Mouse (Mus musculus) forebrain, embryonic 13.5 days (tissue): ENCODE data around the gene M6pr. TPM values are rescaled to one million over a fixed set of nuclear protein-coding genes. Genes with fewer than 3 reads are reported as not detected.

Experiments
- ATAC-seq: fragments of 200-750 bp; cut with Nextera tagmentation; 2 replicates; pipeline ENCODE4 v1.8.0; 2017
- H3K27ac ChIP-seq: fragments of 300-500 bp; sonication (generic); 2 replicates; pipeline ENCODE4 v1.5.1; 2015; ENCODE audit warnings: inconsistent platforms, mild to moderate bottlenecking, moderate library complexity
- H3K27me3 ChIP-seq: fragments of 300-500 bp; sonication (generic); 2 replicates; pipeline ENCODE4 v1.6.1; 2015; ENCODE audit warnings: mild to moderate bottlenecking, inconsistent platforms
- H3K36me3 ChIP-seq: fragments of 300-500 bp; sonication (generic); 2 replicates; pipeline ENCODE4 v1.6.1; 2015; ENCODE audit warnings: mild to moderate bottlenecking, inconsistent platforms; ENCODE audit not compliant: poor library complexity, severe bottlenecking
- H3K4me1 ChIP-seq: fragments of 300-500 bp; sonication (generic); 2 replicates; pipeline ENCODE4 v1.6.1; 2015; ENCODE audit warnings: inconsistent platforms
- H3K4me2 ChIP-seq: fragments of 300-500 bp; sonication (generic); 2 replicates; pipeline ENCODE4 v1.6.1; 2015; ENCODE audit warnings: inconsistent platforms, mild to moderate bottlenecking, moderate library complexity
- H3K4me3 ChIP-seq: fragments of 300-500 bp; sonication (generic); 2 replicates; pipeline ENCODE4 v1.5.1; 2015; ENCODE audit warnings: mild to moderate bottlenecking, inconsistent platforms
- H3K9ac ChIP-seq: fragments of 300-500 bp; sonication (generic); 2 replicates; pipeline ENCODE4 v1.6.1; 2015; ENCODE audit warnings: mild to moderate bottlenecking, inconsistent platforms
- H3K9me3 ChIP-seq: fragments of 300-500 bp; sonication (generic); replicated peaks from 2 replicates; pipeline ENCODE4 v1.6.1; 2016; ENCODE audit warnings: inconsistent platforms
- WGBS: fragments of 180-500 bp; shearing (Covaris S2); methylation state at CpG from one replicate; pipeline ENCODE4 v1.1.7; 2015; 5-methylcytosine and 5-hydroxymethylcytosine counted together
- polyA plus RNA-seq: library from polyadenylated mRNA; unstranded; fragments of >200 nt; fragmentation: Nextera tagmentation; extraction: Ambion mirVana; gene quantifications from 2 replicates; pipeline ENCODE4 v1.2.1, GENCODE M21; 2015

The M6pr gene
- polyA plus RNA-seq, 1 experiment from 2014 or later, result 58.9 TPM

DNA sequence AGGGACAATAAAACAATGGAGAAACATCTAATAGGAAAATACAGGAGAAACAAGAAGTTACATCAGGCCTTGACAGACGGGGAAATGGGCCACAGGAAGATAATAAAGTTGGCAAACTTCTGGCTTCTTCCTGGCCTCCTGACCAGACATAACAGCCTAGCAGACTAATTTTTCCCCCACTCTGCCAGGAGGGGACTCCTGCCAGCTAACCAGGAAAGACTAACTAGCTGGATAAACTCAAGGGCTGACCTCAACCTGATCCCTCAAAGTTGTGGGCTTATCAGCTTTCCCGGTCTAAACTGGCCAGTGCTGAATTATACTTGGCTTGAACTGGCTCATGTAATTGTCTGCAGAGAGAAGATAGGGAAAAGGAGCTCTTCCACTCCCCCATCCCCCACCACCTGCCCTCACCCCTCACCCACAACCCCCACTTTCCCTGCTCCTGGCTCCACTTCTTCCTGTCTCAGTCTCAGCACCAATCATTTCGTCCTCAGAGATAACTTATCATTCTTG lies 8.8 kb upstream of the M6pr start:
- 75% methylated on average over 3 of the region's 3 CpGs for WGBS
- no peaks in the 10 kb centered on the region for H3K27me3 ChIP-seq
- 0 out of 2 replicates have a peak, but pooled peaks cover 5% of the 10 kb centered on the region for H3K4me1 ChIP-seq
- no peak for ATAC-seq
- no peak overlapping the region for H3K4me3 ChIP-seq
- no peak overlapping the region for H3K4me2 ChIP-seq
- no peak overlapping the region for H3K9ac ChIP-seq
- no peaks in the 10 kb centered on the region for H3K9me3 ChIP-seq
- no peak overlapping the region for H3K27ac ChIP-seq
- no peaks in the 10 kb centered on the region for H3K36me3 ChIP-seq

DNA sequence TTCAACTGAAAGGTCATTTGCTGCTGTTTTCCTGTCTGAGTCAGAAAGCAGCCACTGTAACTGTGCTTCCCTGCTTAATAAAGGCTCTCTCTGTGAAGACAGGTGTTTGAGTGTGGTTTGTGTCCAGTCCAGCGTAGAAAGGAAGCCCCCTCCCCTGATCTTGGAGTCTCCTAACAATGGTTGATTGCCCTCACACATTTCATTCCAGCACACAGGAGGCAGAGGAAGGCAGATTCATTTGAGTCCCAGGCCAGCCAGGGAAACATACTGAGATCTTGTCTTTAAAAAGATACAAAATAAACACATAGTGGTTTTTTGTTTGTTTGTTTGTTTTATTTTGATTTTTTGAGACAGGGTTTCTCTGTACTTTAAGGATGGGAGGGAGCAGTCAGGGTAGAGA lies 6.4 kb upstream of the M6pr start:
- no peak overlapping the region for H3K9ac ChIP-seq
- H3K4me1 ChIP-seq, result 0 out of 2 replicates have a peak, but pooled peaks cover under 1% of the 10 kb centered on the region
- no peaks in the 10 kb centered on the region for H3K36me3 ChIP-seq
- no peak for ATAC-seq
- H3K4me3 ChIP-seq, result no peak overlapping the region
- H3K27me3 ChIP-seq, result no peaks in the 10 kb centered on the region
- 60% methylated on average over 1 of the region's 1 CpGs for WGBS
- no peaks in the 10 kb centered on the region for H3K9me3 ChIP-seq
- no peak overlapping the region for H3K27ac ChIP-seq
- H3K4me2 ChIP-seq, result no peak overlapping the region

DNA sequence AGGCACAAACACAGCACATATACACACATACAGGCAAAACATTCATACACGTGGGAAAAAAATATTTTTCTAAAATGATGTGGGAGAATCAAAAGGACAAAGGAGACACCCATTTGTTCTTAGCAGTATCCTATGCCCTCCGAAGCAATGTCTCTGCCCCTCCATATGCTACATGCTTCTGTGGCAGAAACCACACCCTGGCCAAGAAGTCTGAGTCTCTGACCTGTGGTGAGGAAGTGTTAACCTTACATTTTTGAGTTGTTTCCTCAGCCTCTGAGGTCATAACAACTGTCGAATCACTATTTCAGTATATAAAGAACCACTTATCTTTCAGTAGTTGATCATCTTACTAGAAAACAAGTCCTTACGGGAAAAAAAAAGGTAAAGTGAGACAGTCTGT lies 5.9 kb upstream of the M6pr start:
- 88% methylated on average over 4 of the region's 4 CpGs for WGBS
- Histone ChIP-seq H3K4me1 (no peaks in the 10 kb centered on the region), H3K4me2 (no peak overlapping the region), H3K9me3 (no peaks in the 10 kb centered on the region), H3K27me3 (no peaks in the 10 kb centered on the region), H3K4me3 (no peak overlapping the region), H3K9ac (no peak overlapping the region), H3K36me3 (no peaks in the 10 kb centered on the region), H3K27ac (no peak overlapping the region)
- ATAC-seq, result no peak

DNA sequence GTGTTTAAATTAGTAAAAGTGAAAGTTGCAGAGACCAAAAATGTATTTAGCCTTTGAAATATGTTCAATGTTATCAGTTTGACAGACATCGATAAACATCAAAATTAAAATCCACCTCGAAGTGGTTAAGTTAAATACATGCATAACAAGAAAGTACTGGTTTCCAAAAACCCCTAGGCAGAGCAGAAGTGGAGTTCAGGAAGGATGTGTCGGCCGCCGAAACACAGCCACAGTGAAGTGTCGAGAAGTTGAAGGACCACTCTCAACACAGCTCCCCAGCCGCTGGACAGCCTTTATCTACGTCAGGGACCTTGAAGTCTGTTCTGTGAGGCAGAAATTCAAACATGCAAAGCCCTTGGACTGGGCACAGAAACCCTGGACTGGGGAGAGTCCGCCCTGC lies 5.0 kb upstream of the M6pr start:
- Histone ChIP-seq H3K27me3 (no peaks in the 10 kb centered on the region), H3K36me3 (no peaks in the 10 kb centered on the region), H3K27ac (no peak overlapping the region), H3K9me3 (no peaks in the 10 kb centered on the region), H3K9ac (no peak overlapping the region), H3K4me2 (no peak overlapping the region), H3K4me1 (no peaks in the 10 kb centered on the region), H3K4me3 (no peak overlapping the region)
- WGBS, result 84% methylated on average over 9 of the region's 9 CpGs
- no peak for ATAC-seq

DNA sequence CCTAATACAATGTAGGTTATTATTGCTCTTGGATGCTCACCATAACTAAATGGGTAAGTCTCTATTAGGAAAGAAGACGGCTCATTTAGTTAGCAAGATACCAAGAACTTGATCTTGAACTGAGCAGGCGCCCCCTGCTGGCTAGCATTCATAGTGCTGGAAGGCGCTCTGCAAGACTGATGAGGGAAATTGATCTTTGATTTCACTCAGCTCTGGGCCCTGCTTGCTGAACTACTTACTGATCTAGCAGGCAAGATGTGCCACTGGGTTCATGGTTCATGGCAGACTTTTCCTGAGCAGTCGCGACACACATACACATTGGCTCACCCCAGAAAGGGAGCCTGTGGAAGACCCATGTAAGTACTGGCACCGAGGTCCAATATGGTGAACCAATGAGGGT lies 4.2 kb upstream of the M6pr start:
- no peak overlapping the region for H3K4me2 ChIP-seq
- no peak overlapping the region for H3K9ac ChIP-seq
- ATAC-seq, result no peak
- no peak overlapping the region for H3K27ac ChIP-seq
- no peaks in the 10 kb centered on the region for H3K27me3 ChIP-seq
- H3K36me3 ChIP-seq, result no peaks in the 10 kb centered on the region
- no peaks in the 10 kb centered on the region for H3K9me3 ChIP-seq
- WGBS, result 32% methylated on average over 6 of the region's 6 CpGs
- no peak overlapping the region for H3K4me3 ChIP-seq
- H3K4me1 ChIP-seq, result peaks cover 1% of the 10 kb centered on the region

DNA sequence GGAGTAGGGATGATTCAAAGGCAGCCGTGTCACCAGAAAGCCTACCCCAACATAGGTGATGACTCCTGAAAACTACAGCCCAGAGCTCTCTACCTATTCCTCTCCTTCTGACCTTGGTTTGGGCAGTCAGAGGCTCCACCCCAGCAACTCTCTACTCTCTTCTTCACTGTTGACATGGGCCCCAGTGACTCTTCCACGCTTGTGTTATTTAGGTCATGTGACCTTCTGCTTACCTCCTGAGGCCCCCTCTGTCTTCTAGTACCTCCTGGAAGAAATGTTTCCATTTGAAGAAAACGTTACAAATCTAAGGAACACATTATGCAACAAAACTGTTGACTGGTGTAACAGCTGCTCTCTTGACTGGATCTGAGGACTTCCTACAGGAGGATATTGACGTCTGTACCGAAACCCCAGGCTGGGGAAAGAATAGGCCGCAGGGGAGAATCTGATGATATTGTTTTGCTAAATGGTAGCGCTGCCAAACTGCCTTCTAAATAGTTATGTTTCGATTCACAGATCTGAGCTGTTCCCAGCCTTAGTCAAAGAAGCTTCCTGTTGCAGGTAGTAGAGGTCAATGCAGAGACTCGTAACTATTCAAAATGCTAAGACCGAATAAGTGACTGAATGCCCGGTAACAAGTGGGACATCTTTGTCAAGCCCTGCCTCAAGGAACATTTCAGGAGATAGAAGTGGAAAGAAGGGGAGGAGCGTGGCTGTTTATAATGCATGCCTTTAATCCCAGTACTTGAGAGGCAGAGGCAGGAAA lies 3.5 kb upstream of the M6pr start:
- no peak overlapping the region for H3K4me2 ChIP-seq
- H3K9ac ChIP-seq, result no peak overlapping the region
- 83% methylated on average over 12 of the region's 12 CpGs for WGBS
- no peaks in the 10 kb centered on the region for H3K9me3 ChIP-seq
- H3K27ac ChIP-seq, result no peak overlapping the region
- no peaks in the 10 kb centered on the region for H3K27me3 ChIP-seq
- no peak for ATAC-seq
- peaks cover 8% of the 10 kb centered on the region for H3K4me1 ChIP-seq
- H3K36me3 ChIP-seq, result no peaks in the 10 kb centered on the region
- H3K4me3 ChIP-seq, result no peak overlapping the region

DNA sequence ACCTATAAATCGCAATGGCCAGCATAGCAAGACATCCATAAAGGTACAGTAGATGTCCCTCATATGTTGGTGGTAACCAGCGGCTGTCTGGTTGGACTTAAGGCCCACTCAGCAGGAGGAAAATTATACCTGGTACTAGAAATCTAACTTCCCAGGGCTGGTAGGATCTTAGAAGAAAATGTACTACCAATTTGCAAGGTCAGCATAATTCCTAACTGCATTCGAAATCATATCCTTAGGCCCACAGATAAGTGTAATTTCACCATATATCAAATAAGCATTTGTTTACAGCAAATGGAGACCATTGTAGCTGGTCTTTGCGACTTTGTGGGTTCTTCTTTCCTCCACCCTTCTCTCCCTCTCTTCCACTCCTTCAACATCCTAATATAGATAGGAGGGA lies 1.8 kb upstream of the M6pr start:
- Histone ChIP-seq H3K9me3 (no peaks in the 10 kb centered on the region), H3K27ac (no peak overlapping the region), H3K4me2 (no peak overlapping the region), H3K9ac (no peak overlapping the region), H3K36me3 (no peaks in the 10 kb centered on the region), H3K4me3 (no peak overlapping the region), H3K27me3 (no peaks in the 10 kb centered on the region), H3K4me1 (peaks cover 21% of the 10 kb centered on the region)
- no peak for ATAC-seq
- WGBS, result 89% methylated on average over 4 of the region's 4 CpGs

DNA sequence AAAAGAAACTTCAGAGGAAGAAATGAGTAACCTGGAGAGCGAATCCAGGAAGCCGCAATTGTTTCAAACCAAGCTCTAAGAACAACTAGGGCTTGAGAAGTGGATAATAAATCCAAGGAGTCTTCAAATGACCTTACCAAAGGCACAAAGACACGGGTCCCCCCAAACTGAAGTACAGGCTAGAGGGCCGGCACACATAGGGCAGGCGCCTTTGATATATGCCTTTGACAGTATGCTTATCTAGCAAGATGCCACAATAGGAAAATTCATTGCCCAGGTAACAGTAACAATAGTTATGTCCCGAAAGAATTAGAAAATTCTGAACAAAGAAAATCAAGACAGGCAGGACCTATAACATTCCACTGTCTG lies 400 bp upstream of the M6pr start:
- peak; percentile 39; the same call in 1 of the 2 replicates for ATAC-seq
- 68% methylated on average over 6 of the region's 6 CpGs for WGBS
- H3K4me1 ChIP-seq, result peaks cover 21% of the 10 kb centered on the region
- H3K36me3 ChIP-seq, result peaks cover 6% of the 10 kb centered on the region
- H3K4me3 ChIP-seq, result peak overlapping the region; percentile 81
- no peaks in the 10 kb centered on the region for H3K9me3 ChIP-seq
- H3K9ac ChIP-seq, result no peak overlapping the region
- no peak overlapping the region for H3K27ac ChIP-seq
- H3K4me2 ChIP-seq, result peak overlapping the region; percentile 23; the same call in 1 of the 2 replicates
- no peaks in the 10 kb centered on the region for H3K27me3 ChIP-seq

DNA sequence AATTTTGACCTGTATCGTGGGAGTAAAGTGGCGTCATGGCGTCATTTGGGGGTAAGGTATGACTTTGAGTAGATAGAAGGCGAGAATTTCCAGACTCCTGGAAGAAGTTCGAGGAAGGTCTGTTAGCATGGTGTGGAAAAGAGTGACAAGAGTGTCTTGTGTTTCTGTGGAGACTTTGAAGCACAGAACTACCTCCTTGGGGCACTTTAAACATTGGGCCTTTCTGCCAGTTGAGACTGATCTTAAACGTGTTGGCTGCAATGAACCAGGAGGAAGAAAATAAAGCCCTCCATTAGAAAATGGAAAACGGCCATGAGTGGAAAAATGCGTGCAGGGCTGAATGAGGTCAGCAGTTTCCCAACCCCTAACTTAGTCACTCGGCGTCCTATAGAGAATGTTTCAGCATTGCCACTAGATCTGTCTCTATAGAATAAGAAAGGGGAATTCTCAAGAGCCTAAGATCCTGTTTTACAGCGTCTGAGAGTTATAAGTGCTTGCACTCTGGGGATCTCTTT lies 983 bp downstream of the M6pr start:
- peak overlapping the region; percentile 88 for H3K9ac ChIP-seq
- H3K9me3 ChIP-seq, result no peaks in the 10 kb centered on the region
- peak overlapping the region; percentile 69; the same call in 1 of the 2 replicates for H3K27ac ChIP-seq
- no peak for ATAC-seq
- 12% methylated on average over 11 of the region's 11 CpGs for WGBS
- peaks cover 21% of the 10 kb centered on the region for H3K4me1 ChIP-seq
- H3K4me2 ChIP-seq, result peak overlapping the region; percentile 80
- H3K27me3 ChIP-seq, result no peaks in the 10 kb centered on the region
- H3K4me3 ChIP-seq, result peak overlapping the region; percentile 81
- peaks cover 20% of the 10 kb centered on the region for H3K36me3 ChIP-seq

DNA sequence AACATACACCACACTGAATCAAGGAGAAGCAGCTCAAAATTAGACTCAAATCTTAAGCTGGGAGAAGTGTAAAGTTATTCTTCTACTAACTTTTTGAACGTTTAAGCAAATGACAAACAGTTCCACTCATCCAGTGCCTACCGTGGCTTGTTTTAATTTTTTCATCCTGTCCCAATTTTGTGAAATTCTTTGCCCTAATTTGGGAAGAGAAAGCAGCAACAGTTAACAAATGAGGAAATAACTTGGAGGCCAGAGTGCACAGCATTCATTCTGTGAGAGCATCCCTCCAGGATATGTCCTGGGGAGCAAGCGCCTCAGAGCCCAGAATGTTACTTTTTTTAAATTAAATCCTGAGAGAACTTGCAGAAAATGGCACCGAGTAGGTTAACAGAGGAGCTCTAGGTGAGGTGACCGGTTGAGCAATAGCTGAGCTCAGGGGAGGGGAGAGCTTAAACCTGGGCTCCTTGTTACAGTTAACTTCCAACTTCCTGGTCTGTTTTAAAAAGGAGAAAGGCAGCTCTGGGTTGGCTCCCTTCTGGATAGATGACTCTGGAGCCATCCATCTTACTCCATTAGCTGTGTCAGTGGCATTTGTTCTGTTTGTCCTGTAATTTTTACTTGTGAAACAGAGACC lies 1.8 kb downstream of the M6pr start:
- H3K27me3 ChIP-seq, result no peaks in the 10 kb centered on the region

DNA sequence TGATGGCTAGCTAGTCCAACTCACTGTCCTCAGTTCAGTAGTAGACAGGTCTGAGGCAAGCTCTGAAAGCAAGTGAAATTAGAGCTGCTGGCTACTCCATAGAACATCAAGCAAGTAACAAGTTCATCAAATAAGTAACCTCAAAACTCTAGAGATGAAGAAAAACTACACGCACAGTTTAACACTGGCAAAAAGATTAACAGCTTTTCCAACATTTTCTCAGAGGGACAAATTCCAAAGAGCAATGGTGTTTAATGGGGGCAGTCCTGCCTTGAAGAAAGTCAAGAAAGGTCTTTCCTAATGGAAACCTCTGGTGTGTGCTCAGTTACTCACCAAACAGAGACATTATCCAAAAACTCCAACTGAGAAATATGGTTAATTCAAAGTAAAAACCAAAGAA lies 10.2 kb downstream of the M6pr start:
- no peak overlapping the region for H3K4me2 ChIP-seq
- no peak overlapping the region for H3K4me3 ChIP-seq
- no peak overlapping the region for H3K9ac ChIP-seq
- no peak for ATAC-seq
- WGBS, result 100% methylated on average over 1 of the region's 1 CpGs
- H3K36me3 ChIP-seq, result peaks cover 98% of the 10 kb centered on the region
- H3K4me1 ChIP-seq, result no peaks in the 10 kb centered on the region
- no peaks in the 10 kb centered on the region for H3K27me3 ChIP-seq
- H3K27ac ChIP-seq, result no peak overlapping the region
- no peaks in the 10 kb centered on the region for H3K9me3 ChIP-seq

More for the DNA sequence above, 1.8 kb downstream of the M6pr start:
- Histone ChIP-seq H3K27ac (no peak overlapping the region), H3K4me2 (peak overlapping the region; percentile 80), H3K9ac (peak overlapping the region; percentile 88), H3K4me3 (peak overlapping the region; percentile 81; the same call in 1 of the 2 replicates), H3K9me3 (no peaks in the 10 kb centered on the region), H3K36me3 (peaks cover 28% of the 10 kb centered on the region), H3K4me1 (peaks cover 21% of the 10 kb centered on the region)
- no peak for ATAC-seq
- WGBS, result 84% methylated on average over 5 of the region's 5 CpGs

DNA sequence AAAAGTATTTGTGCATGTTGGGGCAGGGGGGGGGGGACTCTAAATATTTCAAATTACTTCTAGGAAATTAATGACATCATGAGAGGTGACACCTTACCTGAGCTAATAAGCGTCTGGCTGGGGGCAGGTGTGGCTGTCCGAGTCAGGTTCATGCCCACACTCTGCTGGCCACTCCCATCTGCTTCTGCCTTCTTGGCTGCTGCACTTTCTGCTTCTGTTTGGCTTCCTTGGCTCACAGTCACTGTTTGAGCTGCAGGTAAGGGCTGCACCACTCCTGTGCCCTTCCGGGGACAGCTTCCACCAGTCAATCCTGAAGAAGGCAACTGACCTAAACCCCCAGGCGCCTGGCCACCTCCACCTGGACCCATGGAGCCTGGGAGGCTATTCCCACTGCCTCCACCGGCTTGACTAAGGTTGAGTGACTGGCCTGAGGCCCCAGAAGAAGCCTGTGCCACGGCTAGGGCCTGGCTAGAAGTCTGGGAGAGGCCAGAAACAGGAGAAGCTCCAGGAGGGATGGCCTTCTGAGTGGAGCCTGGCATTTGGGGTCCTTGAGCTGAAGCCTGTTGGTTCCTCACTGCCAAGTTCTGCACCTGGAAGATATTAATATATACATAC lies 16.9 kb downstream of the M6pr start:
- no peak overlapping the region for H3K9ac ChIP-seq

More for the DNA sequence above, 16.9 kb downstream of the M6pr start:
- Histone ChIP-seq H3K4me3 (no peak overlapping the region), H3K4me1 (no peaks in the 10 kb centered on the region), H3K9me3 (no peaks in the 10 kb centered on the region), H3K36me3 (peaks cover 77% of the 10 kb centered on the region), H3K4me2 (no peak overlapping the region), H3K27ac (no peak overlapping the region), H3K27me3 (no peaks in the 10 kb centered on the region)
- ATAC-seq, result no peak
- WGBS, result 96% methylated on average over 6 of the region's 6 CpGs
